Mouse (Mus musculus) olfactory bulb, adult 2 months (tissue): Measurements from ENCODE around the gene Xab2.

Experiments
- CTCF ChIP-seq: fragments of 200-500 bp; IDR thresholded peaks from 2 replicates; pipeline ENCODE4 v1.5.1; 2012; ENCODE audit warnings: low read depth, mild to moderate bottlenecking, low read length, moderate library complexity; ENCODE audit not compliant: insufficient read depth
- POLR2A ChIP-seq: fragments of 200-500 bp; IDR thresholded peaks from 2 replicates; pipeline ENCODE4 v1.6.1; 2012; ENCODE audit warnings: mild to moderate bottlenecking, low read depth, low read length, moderate library complexity; ENCODE audit not compliant: insufficient read depth

DNA sequence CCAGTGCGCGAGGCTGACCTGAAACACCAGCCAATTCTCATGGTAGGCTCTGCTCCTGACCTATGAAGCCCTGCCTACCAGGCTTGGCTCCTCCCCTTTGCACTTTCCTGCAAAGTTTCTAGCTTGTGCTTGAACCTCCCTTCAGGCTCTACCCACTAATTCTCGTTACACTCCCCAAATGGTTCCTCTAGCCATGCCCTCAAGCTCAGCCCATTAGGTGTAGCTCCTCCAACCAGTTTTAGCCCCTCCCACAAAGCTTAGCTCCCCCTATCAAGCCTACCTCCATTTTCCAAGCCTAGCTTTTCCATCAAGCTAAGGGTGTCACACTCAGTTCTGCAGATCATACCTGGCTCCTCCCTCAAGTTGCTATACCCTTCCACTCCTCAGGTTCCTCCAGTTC, 23.1 kb downstream of the Xab2 start:
- TF ChIP-seq CTCF = no peak
- TF ChIP-seq POLR2A = no peak
